Mouse (Mus musculus): Measurements from ENCODE around the gene Slc40a1. TPM values are rescaled to one million over a fixed set of nuclear protein-coding genes. Genes with fewer than 3 reads are reported as not detected.

The Slc40a1 gene
- polyA plus RNA-seq (2015; fragmentation: Nextera tagmentation; extraction: Ambion mirVana): 14.3 and 18.8 TPM in 2 replicates

DNA sequence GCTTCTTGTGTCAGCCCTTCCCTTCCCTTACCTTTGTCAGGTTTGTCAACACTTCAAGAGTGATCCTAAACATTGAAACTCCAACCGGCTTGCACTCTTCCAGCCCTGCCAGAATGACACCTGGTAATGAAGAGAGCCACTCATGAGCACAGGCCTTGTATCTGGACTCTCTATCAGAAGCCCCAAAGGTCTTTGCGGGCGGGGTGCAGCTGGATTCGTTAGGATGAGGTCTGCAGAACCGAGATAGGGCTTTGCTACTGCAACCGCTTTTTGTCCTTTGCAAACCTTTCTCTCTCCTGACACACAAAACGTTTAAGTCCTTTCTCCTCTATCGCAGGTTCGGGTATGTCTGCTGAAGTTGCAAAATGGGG lies at the start of gene Slc40a1:
TSS of gene Slc40a1 (minus strand) at position 131 of the 371 bp plus-strand sequence.
- no peak for ATAC-seq (ENCODE audit: insufficient number of reproducible peaks, insufficient read depth, low FRiP score, low TSS enrichment, low read depth)
- WGBS: 19% methylated on average over 9 of the region's 9 CpGs

GRCm38 (mm10) chr1:45971314-45971713 lies 45.0 kb upstream of the Slc40a1 start:
- no peak overlapping the region for H3K9ac ChIP-seq
- no peak overlapping the region for H3K4me2 ChIP-seq
- no peaks in the 10 kb centered on the region for H3K9me3 ChIP-seq
- H3K4me1 ChIP-seq: no peaks in the 10 kb centered on the region
- no peak overlapping the region for H3K4me3 ChIP-seq
- 89% methylated on average over 4 of the region's 4 CpGs for WGBS
- no peak overlapping the region for H3K27ac ChIP-seq
- no peaks in the 10 kb centered on the region for H3K27me3 ChIP-seq
- H3K36me3 ChIP-seq: no peaks in the 10 kb centered on the region
- ATAC-seq (ENCODE audit: insufficient number of reproducible peaks, insufficient read depth, low FRiP score, low TSS enrichment, low read depth): no peak

More for the DNA sequence above, at the start of gene Slc40a1:
- Histone ChIP-seq H3K4me1 (peaks cover 5% of the 10 kb centered on the region), H3K27me3 (peaks cover 21% of the 10 kb centered on the region), H3K36me3 (no peaks in the 10 kb centered on the region), H3K9ac (peak within 1 kb of the TSS; percentile 73), H3K9me3 (no peaks in the 10 kb centered on the region), H3K4me3 (peak within 1 kb of the TSS; percentile 70), H3K27ac (peak within 1 kb of the TSS; percentile 11; the same call in 1 of the 2 replicates), H3K4me2 (peak within 1 kb of the TSS; percentile 94)

DNA sequence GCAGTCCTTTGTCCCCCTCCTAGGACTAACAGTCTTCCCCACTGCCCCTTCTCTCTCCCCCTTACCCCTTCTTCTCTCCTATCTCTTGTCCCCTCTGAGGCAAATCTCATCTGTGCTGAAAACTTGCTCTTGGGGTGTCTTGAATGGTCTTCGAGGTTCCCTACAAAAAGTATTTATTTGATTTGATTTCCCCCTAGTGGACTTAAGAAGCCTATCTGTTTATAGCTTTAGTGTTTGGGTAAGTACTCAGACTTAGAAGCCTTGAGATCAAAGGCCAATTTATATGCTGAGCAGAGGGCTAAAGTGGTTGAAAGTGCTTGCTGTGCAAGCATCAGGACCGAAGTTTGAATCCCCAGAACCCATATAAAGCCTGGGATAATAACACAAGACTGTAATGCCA lies 22.7 kb upstream of the Slc40a1 start:
- Histone ChIP-seq H3K9me3 (no peaks in the 10 kb centered on the region), H3K4me1 (no peaks in the 10 kb centered on the region), H3K36me3 (no peaks in the 10 kb centered on the region), H3K4me2 (no peak overlapping the region), H3K4me3 (no peak overlapping the region), H3K27me3 (no peaks in the 10 kb centered on the region), H3K9ac (no peak overlapping the region), H3K27ac (no peak overlapping the region)
- no peak for ATAC-seq (ENCODE audit: insufficient number of reproducible peaks, insufficient read depth, low FRiP score, low TSS enrichment, low read depth)
- WGBS: 73% methylated on average over 2 of the region's 2 CpGs

GRCm38 (mm10) chr1:45947843-45948242 lies 21.5 kb upstream of the Slc40a1 start:
- H3K27ac ChIP-seq: no peak overlapping the region
- no peaks in the 10 kb centered on the region for H3K27me3 ChIP-seq
- H3K36me3 ChIP-seq: no peaks in the 10 kb centered on the region
- 55% methylated on average over 1 of the region's 1 CpGs for WGBS
- no peak for ATAC-seq (ENCODE audit: insufficient number of reproducible peaks, insufficient read depth, low FRiP score, low TSS enrichment, low read depth)
- no peak overlapping the region for H3K9ac ChIP-seq
- H3K4me3 ChIP-seq: no peak overlapping the region
- no peaks in the 10 kb centered on the region for H3K9me3 ChIP-seq
- no peak overlapping the region for H3K4me2 ChIP-seq
- no peaks in the 10 kb centered on the region for H3K4me1 ChIP-seq

GRCm38 (mm10) chr1:45931127-45931526 lies 4.8 kb upstream of the Slc40a1 start:
- Histone ChIP-seq H3K9ac (no peak overlapping the region), H3K4me1 (peaks cover 1% of the 10 kb centered on the region), H3K9me3 (no peaks in the 10 kb centered on the region), H3K36me3 (no peaks in the 10 kb centered on the region), H3K27me3 (peaks cover 12% of the 10 kb centered on the region), H3K27ac (no peak overlapping the region), H3K4me3 (no peak overlapping the region), H3K4me2 (no peak overlapping the region)
- no peak for ATAC-seq (ENCODE audit: insufficient number of reproducible peaks, insufficient read depth, low FRiP score, low TSS enrichment, low read depth)

DNA sequence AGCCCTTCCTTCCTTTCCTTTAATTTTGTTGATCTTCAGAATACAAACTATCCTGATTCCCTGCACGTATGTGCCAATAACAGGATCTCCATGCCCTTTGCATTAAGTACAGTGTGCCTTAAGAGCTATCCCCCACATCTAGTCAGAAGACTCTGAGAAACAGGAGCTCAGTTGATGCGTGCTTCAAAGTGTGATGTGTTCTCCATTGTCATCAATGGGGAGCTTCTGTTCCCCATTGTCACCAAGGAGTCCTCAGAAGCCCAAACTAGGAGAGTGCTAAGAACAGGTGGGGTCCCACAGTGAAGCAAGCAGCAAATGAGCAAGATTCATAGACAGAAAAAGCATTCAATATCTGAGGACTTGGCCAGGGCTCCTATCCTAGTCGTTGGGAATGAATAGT lies 588 bp upstream of the Slc40a1 start:
- no peak overlapping the region for H3K27ac ChIP-seq
- H3K9ac ChIP-seq: no peak overlapping the region
- peaks cover 5% of the 10 kb centered on the region for H3K4me1 ChIP-seq
- ATAC-seq (ENCODE audit: insufficient number of reproducible peaks, insufficient read depth, low FRiP score, low TSS enrichment, low read depth): no peak
- no peak overlapping the region for H3K4me2 ChIP-seq
- H3K27me3 ChIP-seq: peaks cover 21% of the 10 kb centered on the region
- no peaks in the 10 kb centered on the region for H3K36me3 ChIP-seq
- WGBS: 42% methylated on average over 3 of the region's 3 CpGs
- H3K9me3 ChIP-seq: no peaks in the 10 kb centered on the region
- H3K4me3 ChIP-seq: no peak overlapping the region

DNA sequence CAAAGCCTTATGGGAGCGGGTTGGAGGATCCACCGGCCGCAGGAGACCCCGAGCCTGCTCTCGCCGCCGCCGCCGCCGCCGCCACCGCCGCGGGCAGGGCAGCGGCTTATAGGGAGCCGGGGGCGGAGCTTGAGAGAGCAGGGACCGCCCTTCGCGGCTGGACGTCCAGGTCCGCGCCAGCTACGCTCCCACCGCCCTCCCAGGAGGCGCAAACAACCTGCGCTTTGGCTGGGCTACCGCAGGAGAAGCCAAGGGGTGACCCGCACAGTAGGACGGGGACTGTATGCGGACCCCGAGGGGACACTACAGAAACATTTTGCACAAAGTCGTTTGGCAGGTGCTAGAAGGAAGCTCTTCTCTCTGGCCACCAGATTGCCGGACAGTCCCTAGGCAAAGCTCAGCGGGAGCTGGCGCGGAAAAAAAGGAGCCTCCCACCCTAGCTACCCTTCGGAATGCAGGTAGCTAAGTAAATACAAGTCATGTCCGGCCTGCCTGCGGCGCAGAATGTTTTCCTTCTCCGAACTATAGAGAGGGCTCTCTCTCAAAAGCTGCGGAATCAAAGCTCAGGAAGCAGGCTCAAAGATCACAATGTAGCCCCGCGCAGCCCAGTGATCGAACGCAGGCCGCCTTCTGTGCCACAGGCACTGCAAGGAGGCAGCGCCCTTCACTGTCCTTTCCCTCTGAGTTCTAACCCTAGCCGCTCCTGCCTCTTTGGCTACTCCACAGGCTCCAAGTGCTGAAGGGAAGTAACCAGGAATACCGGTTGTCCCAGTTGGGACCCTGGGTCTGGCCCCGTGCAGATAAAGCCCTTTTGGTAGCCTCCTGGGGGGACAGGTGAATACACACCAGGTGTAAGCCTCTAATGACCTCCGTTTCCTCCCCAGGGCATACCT lies 577 bp downstream of the Slc40a1 start:
- WGBS: under 1% methylated on average over 53 of the region's 53 CpGs
- H3K27ac ChIP-seq: peak overlapping the region; percentile 11; the same call in 1 of the 2 replicates
- peak; percentile 86 for ATAC-seq (ENCODE audit: insufficient number of reproducible peaks, insufficient read depth, low FRiP score, low TSS enrichment, low read depth)

GRCm38 (mm10) chr1:45925131-45925499 lies 1.2 kb downstream of the Slc40a1 start:
- ATAC-seq (ENCODE audit: insufficient number of reproducible peaks, insufficient read depth, low FRiP score, low TSS enrichment, low read depth): no peak
- Histone ChIP-seq H3K27ac (no peak overlapping the region), H3K4me1 (peaks cover 5% of the 10 kb centered on the region), H3K4me2 (peak overlapping the region; percentile 94), H3K9me3 (no peaks in the 10 kb centered on the region), H3K4me3 (peak overlapping the region; percentile 70), H3K36me3 (no peaks in the 10 kb centered on the region), H3K27me3 (peaks cover 21% of the 10 kb centered on the region), H3K9ac (peak overlapping the region; percentile 73)
- WGBS: 9% methylated on average over 7 of the region's 7 CpGs

More for the DNA sequence above, 577 bp downstream of the Slc40a1 start:
- H3K27me3 ChIP-seq: peaks cover 21% of the 10 kb centered on the region
- H3K4me3 ChIP-seq: peak overlapping the region; percentile 70
- H3K9me3 ChIP-seq: no peaks in the 10 kb centered on the region
- H3K36me3 ChIP-seq: no peaks in the 10 kb centered on the region
- peak overlapping the region; percentile 94 for H3K4me2 ChIP-seq
- peaks cover 5% of the 10 kb centered on the region for H3K4me1 ChIP-seq
- peak overlapping the region; percentile 73 for H3K9ac ChIP-seq

GRCm38 (mm10) chr1:45924516-45924915 lies 1.8 kb downstream of the Slc40a1 start:
- 69% methylated on average over 7 of the region's 7 CpGs for WGBS
- ATAC-seq (ENCODE audit: insufficient number of reproducible peaks, insufficient read depth, low FRiP score, low TSS enrichment, low read depth): no peak
- Histone ChIP-seq H3K4me1 (peaks cover 5% of the 10 kb centered on the region), H3K4me3 (peak overlapping the region; percentile 70; the same call in 1 of the 2 replicates), H3K27me3 (peaks cover 21% of the 10 kb centered on the region), H3K36me3 (no peaks in the 10 kb centered on the region), H3K27ac (no peak overlapping the region), H3K9me3 (no peaks in the 10 kb centered on the region), H3K9ac (no peak overlapping the region), H3K4me2 (peak overlapping the region; percentile 94)

DNA sequence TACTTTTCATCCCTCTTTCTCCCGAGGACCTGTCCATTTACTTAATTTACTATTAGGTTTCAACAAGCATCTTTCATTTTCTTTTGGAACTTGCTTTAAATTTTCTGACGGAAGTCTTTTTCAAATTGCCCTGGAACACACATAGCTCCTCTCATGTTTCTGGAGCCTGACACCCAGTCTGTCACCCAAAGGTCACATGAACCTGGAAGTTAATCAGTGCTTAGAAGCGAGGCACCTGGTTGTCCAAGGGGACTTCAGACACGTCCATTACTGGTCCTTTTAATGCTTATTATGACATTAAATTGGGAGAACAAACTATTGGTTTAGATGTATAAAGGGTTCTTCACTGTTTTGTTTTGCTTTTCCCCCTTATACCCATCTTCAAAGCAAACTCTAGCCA lies 3.0 kb downstream of the Slc40a1 start:
- Histone ChIP-seq H3K27ac (no peak overlapping the region), H3K4me1 (peaks cover 5% of the 10 kb centered on the region), H3K27me3 (peaks cover 21% of the 10 kb centered on the region), H3K9ac (no peak overlapping the region), H3K4me3 (no peak overlapping the region), H3K9me3 (no peaks in the 10 kb centered on the region), H3K4me2 (no peak overlapping the region), H3K36me3 (no peaks in the 10 kb centered on the region)
- ATAC-seq (ENCODE audit: insufficient number of reproducible peaks, insufficient read depth, low FRiP score, low TSS enrichment, low read depth): no peak
- WGBS: 67% methylated on average over 4 of the region's 4 CpGs

- WGBS: 86% methylated on average over 3 of the region's 3 CpGs
Observed at GRCm38 (mm10) chr1:45920703-45921102, 5.6 kb downstream of the Slc40a1 start.

GRCm38 (mm10) chr1:45919752-45920151 lies 6.6 kb downstream of the Slc40a1 start:
- Histone ChIP-seq H3K9me3 (no peaks in the 10 kb centered on the region), H3K36me3 (no peaks in the 10 kb centered on the region), H3K27ac (no peak overlapping the region), H3K4me3 (no peak overlapping the region), H3K4me1 (no peaks in the 10 kb centered on the region), H3K4me2 (no peak overlapping the region), H3K27me3 (0 out of 2 replicates have a peak, but pooled peaks cover 3% of the 10 kb centered on the region), H3K9ac (no peak overlapping the region)
- WGBS: 96% methylated on average over 1 of the region's 1 CpGs
- no peak for ATAC-seq (ENCODE audit: insufficient number of reproducible peaks, insufficient read depth, low FRiP score, low TSS enrichment, low read depth)

More at GRCm38 (mm10) chr1:45920703-45921102, 5.6 kb downstream of the Slc40a1 start:
- Histone ChIP-seq H3K27me3 (peaks cover 5% of the 10 kb centered on the region; the same call in 1 of the 2 replicates), H3K4me2 (no peak overlapping the region), H3K4me1 (no peaks in the 10 kb centered on the region), H3K9me3 (no peaks in the 10 kb centered on the region), H3K27ac (no peak overlapping the region), H3K36me3 (no peaks in the 10 kb centered on the region), H3K9ac (no peak overlapping the region), H3K4me3 (no peak overlapping the region)
- no peak for ATAC-seq (ENCODE audit: insufficient number of reproducible peaks, insufficient read depth, low FRiP score, low TSS enrichment, low read depth)

All from embryonic facial prominence, embryonic 13.5 days (tissue).